Mouse (Mus musculus): ENCODE data around the gene Ccdc92.

DNA sequence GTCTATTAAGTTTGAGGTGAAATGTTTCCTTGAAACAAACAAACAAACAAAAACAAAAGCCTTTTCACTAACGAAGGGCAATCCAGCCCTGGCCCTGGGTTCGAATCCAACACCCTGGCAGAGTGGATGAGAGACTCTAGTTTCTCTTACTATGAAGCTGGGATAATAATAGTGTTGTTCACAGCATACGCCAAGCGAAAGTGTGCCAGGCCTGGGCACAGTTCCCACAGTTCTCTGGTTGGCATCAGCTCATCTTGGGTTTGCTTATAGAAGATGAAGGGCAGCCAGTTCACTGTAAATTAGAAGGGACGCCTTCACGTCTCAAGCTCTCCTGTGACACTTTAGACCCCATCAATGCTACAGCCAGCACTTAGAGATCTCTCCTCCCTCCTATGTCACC lies 39.5 kb upstream of the Ccdc92 start:
- TF ChIP-seq GATA1 (IDR thresholded peaks at IDR 0.05; ENCODE audit: borderline replicate concordance, low read length) (no peak), FLI1 (IDR thresholded peaks at IDR 0.05; ENCODE audit: low read length) (no peak)

Data from megakaryocyte, embryonic 14.5 days (primary cell).